Mouse (Mus musculus): ENCODE measurements around the gene Ugt1a7c.

DNA sequence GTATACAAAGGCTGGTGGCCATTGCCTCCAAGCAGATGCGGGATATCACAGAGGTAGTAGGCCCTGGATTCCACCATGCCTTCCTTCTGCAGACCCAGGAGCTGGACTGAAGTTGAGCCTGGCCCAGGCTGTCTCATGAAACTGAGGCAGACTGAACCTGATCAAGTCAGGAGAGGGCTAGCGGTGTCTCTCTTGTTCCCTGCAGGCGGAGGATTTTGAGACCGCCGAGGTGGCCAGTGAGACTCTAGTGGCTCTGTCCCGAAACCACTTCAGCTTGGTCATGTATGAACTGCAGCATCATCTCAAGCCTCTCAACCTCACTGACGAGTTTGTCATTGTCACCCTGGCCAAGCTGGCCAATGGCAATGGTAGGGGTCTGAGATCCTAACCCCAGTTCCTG, 135.6 kb downstream of the Ugt1a7c start:
- no peak for TF ChIP-seq E2F4 (IDR thresholded peaks at IDR 0.05; ENCODE audit: insufficient replicate concordance, low read depth, low read length)
- TF ChIP-seq CTCF (conservative IDR thresholded peaks at IDR 0.05 in 1 of 2, IDR thresholded peaks at IDR 0.05 in 1 of 2; ENCODE audit: low read depth in 2 of 2, low read length in 2 of 2) = no peak

Measured in CH12.LX (cell line).